Mouse (Mus musculus): Measurements from ENCODE around the gene Dnmt3c. TPM values are rescaled to one million over a fixed set of nuclear protein-coding genes. Genes with fewer than 3 reads are reported as not detected.

Dnmt3c gene
- total RNA-seq, 2 experiments from 2014 or later = not detected

Other genes with a start within 250 kb of the Dnmt3c start
- gene 4930404H24Rik, start 203.9 kb upstream of the Dnmt3c start, total RNA-seq (2021) = not detected
- gene Nol4l, start 166.7 kb upstream of the Dnmt3c start, total RNA-seq (2021) = 10 to 100 TPM in 1 of 2 experiments, 1 to 10 TPM in 1; 9.4 to 13.2 TPM
- 10 to 100 TPM; 28.5 to 40.5 TPM for gene Commd7, start 63.9 kb upstream of the Dnmt3c start, total RNA-seq (2021)
- 1 to 10 TPM; 1.2 to 1.4 TPM for gene Dnmt3b, start 47.2 kb upstream of the Dnmt3c start, total RNA-seq (2021)
- gene Mapre1, start 44.6 kb downstream of the Dnmt3c start, total RNA-seq (2021) = 10 to 100 TPM; 92.5 to 98.8 TPM
- under 1 TPM; 0.20 to 0.26 TPM for gene Efcab8, start 83.3 kb downstream of the Dnmt3c start, total RNA-seq (2021)
- gene Sun5, start 174.4 kb downstream of the Dnmt3c start, total RNA-seq (2021) = not detected
- gene Bpifb2, start 178.4 kb downstream of the Dnmt3c start, total RNA-seq (2021) = under 1 TPM in 1 of 2 experiments, not detected in 1; 0.17 TPM
- gene Bpifb6, start 203.7 kb downstream of the Dnmt3c start, total RNA-seq (2021) = 1 to 10 TPM in 1 of 2 experiments, not detected in 1; 8.5 TPM
- not detected for gene Bpifb3, start 221.6 kb downstream of the Dnmt3c start, total RNA-seq (2021)
- not detected for gene Bpifb4, start 241.6 kb downstream of the Dnmt3c start, total RNA-seq (2021)

Data from adrenal gland, adult 18-20 months (tissue).